Mouse (Mus musculus): ENCODE results near the gene Chd4.

Chd4 gene

GRCm38 (mm10) chr6:125090341-125091085 lies 5.3 kb upstream of the Chd4 start:
- DNase-seq (ENCODE audit: low read depth), result no peak

DNA sequence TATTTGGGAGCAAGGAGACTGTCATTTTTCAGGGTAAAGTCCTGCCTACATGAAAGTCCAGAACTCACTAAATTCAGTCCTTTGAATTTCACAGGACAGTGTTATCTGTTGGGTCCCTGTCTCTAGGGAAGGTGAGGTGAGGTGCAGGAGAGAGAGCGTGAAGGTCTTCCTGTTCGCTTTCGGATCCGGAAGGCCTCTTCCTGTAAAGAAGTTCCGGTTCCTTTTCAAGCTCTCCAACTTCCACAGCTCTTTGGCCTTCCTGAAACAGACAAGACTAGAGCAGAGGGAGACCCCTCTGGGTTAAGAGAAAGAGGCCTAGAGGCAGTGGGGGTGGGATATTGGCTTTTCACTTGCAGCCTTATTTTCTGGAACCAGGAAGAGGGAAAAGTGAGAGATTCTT lies 3.4 kb upstream of the Chd4 start:
- no peak for DNase-seq (ENCODE audit: low read depth)

- DNase-seq (ENCODE audit: low read depth), result peak; percentile 62
Measured at GRCm38 (mm10) chr6:125094843-125095242, 938 bp upstream of the Chd4 start.

DNA sequence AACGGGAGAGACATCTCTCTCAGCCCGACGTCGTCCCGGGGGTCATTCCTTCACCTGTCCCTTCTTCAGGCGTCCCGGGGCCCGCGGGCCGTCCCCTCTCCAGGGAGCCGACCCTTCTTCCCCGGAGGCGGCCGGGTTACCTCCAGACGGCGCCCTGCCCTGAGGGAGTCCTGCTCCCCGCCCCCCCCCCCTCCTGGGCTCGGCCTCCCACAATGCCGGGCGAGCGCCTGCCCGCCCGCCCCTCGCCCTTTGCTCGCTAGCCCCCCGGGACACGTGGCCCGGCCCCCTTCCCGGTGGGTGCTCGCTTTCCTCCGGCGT lies 457 bp downstream of the Chd4 start:
- no peak for DNase-seq (ENCODE audit: low read depth)

GRCm38 (mm10) chr6:125096597-125097345 lies 990 bp downstream of the Chd4 start:
- DNase-seq (ENCODE audit: low read depth), result peak; percentile 64

DNA sequence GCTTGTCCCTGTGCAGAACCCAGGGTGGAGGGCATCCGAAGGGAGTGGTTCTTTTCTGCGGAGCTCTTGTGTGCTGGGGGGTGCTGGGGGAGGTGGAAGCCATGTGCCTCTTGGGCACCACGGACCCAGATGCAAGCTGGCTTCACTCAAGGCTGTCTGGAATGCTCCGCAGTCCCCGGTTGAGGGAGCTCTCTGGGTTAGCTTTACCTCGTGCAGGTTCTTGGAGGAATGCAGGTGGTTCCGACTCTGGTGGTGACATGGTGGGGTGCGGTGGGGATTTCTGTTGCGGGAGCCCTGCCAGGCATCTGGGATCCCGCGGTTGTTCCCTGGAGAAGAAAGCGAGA lies 1.5 kb downstream of the Chd4 start:
- no peak for DNase-seq (ENCODE audit: low read depth)

DNA sequence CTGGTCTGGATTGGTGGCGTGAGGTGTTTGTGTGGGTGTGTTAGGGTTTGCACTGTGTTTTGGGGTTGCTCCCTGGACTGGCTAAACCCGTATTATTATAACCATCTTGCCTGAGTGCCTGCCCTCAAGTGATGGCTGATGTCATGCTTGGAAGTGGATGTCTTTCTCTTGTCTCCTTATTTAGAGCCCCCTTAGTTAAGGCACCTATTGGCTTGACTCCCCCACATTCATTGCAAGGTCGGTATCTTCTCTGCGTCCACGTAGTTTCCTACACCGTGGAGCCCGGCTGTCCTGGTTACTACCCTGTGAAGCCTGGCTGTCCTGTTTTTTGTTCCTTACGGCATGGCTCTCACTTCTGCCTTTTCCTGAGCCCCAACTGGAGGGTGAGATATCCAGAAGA lies 2.2 kb downstream of the Chd4 start:
- DNase-seq (ENCODE audit: low read depth), result no peak

DNA sequence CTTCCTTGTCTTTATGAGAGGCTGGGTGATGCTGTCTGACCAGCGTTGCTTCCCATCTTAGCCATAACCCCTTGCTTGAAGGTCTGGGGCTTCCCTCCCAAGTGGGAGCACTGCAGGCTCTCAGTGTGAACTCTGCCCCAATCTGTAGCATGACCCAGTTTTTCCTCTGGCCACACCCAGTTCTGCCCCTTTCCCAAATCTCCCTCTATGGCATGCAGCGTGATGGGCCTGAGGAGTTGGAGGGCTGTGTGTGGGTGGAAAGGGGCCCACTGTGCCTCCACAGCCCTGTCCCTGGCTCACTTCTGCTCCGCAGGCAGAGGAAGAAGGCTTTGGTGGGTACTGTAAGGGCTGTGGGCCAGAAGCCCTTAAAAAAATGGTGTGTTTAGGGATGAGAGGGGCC lies 2.7 kb downstream of the Chd4 start:
- DNase-seq (ENCODE audit: low read depth), result no peak

- peak; percentile 73 for DNase-seq (ENCODE audit: low read depth)
Measured at GRCm38 (mm10) chr6:125099421-125099971, 3.7 kb downstream of the Chd4 start.

GRCm38 (mm10) chr6:125101444-125101843 lies 5.7 kb downstream of the Chd4 start:
- no peak for DNase-seq (ENCODE audit: low read depth)

DNA sequence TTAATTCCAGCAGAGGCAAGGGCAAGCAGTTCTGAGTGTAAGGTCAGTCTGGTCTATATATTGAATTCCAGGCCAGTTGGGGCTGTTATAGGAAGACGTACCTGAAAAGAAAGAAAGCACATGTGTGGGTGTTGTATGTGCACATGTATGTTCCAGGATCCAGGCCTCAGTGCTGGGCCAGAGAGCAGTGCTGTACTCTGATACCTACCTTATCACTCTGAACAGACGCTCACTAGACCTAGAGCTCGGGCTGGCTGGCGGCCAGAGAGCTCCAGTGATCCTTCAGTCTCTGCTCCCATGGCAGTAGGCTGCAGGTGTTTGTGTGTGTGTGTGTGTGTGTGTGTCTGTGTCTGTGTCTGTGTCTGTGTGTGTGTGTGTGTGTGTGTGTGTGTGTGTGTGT lies 8.4 kb downstream of the Chd4 start:
- DNase-seq (ENCODE audit: low read depth), result no peak

GRCm38 (mm10) chr6:125107705-125108104 lies 11.9 kb downstream of the Chd4 start:
- peak; percentile 42 for DNase-seq (ENCODE audit: low read depth)

GRCm38 (mm10) chr6:125109371-125109770 lies 13.6 kb downstream of the Chd4 start:
- DNase-seq (ENCODE audit: low read depth), result no peak

GRCm38 (mm10) chr6:125110927-125111326 lies 15.1 kb downstream of the Chd4 start:
- peak; percentile 67 for DNase-seq (ENCODE audit: low read depth)

DNA sequence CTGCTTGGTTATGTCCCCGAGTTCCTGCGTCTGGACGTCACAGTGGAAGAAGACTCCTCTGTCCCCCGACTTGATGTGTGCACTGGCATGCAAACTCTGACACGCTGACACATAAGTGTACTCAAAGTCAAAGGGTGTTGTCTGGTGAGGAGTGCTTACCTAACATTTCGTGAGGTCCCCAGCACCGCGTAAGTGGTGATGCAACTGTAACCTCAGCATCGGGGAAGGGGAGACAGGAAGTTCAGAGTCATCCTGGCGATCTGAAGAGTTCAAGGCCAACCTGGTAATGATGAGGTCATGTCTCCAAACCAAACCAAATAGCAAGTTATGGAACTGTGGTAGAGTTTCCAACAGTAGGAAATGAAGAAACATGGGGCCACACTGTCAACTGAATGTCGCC lies 16.8 kb downstream of the Chd4 start:
- peak; percentile 89 for DNase-seq (ENCODE audit: low read depth)

DNA sequence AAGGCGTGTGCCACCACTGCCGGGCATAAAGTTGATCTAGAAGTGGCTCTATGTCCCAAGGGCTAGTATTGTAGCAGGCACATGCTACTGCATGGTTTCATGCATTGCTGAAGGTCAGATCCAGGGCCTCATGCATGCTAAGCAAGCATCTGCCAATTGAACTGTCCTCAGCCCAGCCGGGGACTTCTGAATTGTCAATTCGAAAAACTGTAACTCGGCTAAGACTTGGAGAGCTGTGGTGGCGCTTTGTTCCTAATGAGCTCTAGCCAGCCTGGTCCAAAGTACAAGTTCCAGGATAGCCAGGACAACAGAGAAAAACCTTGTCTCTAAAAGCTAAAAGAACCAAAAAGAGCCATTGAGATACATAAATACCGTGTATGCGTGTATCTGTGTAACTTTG lies 23.6 kb downstream of the Chd4 start:
- no peak for DNase-seq (ENCODE audit: low read depth)

DNA sequence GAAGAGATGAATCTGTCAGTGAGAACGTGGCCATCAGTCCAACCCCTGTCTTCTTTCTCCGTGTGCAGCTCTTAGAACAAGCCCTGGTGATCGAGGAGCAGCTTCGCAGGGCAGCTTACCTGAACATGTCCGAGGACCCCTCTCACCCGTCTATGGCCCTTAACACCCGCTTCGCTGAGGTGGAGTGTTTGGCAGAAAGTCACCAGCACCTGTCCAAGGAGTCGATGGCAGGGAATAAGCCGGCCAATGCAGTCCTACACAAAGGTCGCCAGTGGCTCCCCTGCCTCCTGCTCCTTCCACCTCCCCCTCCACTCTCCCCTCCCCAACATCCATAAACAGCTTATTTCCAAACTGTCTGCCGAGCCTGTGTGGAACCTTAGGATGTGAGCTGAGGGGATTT lies 32.9 kb downstream of the Chd4 start:
- no peak for DNase-seq (ENCODE audit: low read depth)

DNA sequence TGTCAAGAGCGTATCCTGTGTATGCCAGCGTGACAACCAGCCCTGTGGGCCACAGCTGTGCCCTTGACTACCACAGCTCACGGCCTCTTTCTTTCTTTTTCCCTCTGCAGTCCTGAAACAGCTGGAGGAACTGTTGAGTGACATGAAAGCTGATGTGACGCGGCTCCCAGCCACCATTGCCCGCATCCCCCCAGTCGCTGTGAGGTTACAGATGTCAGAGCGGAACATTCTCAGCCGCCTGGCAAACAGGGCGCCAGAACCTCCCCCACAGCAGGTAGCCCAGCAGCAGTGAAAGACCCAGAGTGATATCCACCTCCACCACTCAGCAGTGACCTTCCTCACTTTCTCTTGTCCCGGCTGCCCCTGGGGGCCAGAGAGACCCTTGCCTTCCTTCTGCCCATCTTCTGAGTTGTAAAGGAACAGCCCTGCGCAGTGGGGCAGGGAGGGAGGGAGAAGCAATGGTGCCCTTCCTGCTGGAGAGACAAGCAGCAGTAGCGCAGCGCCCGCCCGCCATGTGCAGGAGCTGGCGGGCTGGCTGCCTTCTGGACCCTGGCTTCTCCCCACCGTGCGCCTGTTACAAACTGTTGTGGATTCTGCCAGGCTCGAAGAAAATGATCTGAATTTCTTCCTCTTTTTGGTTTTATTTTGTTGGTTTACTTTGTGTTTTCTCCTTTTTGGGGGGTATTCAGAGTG lies 34.1 kb downstream of the Chd4 start:
- no peak for DNase-seq (ENCODE audit: low read depth)

GRCm38 (mm10) chr6:125131302-125132156 lies 35.7 kb downstream of the Chd4 start, which contains the start of gene Nop2:
TSS of gene Nop2 (plus strand) at chr6:125131909.
- DNase-seq (ENCODE audit: low read depth), result peak; percentile 95

- no peak for DNase-seq (ENCODE audit: low read depth)
Measured at GRCm38 (mm10) chr6:125132470-125132869, 36.7 kb downstream of the Chd4 start.

- DNase-seq (ENCODE audit: low read depth), result peak; percentile 48
Measured at GRCm38 (mm10) chr6:125137002-125137671, 41.4 kb downstream of the Chd4 start.

Measured in 416B (cell line).